Mouse (Mus musculus): ENCODE data around the gene Nim1k.
A peak's percentile ranks its signal among the peaks of the same experiment; 100 is the strongest.

The Nim1k gene

GRCm38 (mm10) chr13:119755681-119756471 is at the start of gene Nim1k:
TSS of gene Nim1k (minus strand) at chr13:119755882.
- peak; percentile 90 to 91 for DNase-seq

- no peak for DNase-seq
Observed at GRCm38 (mm10) chr13:119797656-119798055, 42.0 kb upstream of the Nim1k start.

DNA sequence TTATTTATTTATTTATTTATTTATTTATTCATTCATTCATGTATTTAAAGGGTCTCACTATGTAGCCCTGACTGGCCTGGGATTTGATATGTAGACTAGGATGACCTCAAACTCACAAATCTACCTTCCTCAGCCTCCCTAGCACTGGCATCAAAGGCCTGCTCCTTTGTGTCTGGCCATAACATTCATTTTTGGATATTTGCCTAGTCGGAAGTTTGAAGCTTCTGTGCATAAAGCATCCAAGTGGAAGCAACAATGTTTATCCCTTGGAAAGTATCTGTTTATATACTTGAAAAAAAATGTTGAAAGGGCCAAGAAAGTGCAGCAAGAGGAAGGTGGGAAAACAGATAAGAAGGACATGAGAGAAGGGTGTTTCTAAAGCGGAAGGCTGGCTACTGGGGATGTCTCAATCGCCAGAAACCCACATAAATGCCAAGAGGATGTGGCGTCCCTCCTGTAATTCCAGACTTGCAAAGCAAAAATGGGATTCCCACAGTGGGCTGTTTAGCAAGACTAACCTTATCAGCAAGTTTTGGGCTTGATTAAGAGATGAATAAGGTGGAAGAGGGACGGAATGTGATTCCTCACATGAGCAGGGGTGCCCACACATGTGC is 37.2 kb upstream of the Nim1k start:
- no peak for DNase-seq

DNA sequence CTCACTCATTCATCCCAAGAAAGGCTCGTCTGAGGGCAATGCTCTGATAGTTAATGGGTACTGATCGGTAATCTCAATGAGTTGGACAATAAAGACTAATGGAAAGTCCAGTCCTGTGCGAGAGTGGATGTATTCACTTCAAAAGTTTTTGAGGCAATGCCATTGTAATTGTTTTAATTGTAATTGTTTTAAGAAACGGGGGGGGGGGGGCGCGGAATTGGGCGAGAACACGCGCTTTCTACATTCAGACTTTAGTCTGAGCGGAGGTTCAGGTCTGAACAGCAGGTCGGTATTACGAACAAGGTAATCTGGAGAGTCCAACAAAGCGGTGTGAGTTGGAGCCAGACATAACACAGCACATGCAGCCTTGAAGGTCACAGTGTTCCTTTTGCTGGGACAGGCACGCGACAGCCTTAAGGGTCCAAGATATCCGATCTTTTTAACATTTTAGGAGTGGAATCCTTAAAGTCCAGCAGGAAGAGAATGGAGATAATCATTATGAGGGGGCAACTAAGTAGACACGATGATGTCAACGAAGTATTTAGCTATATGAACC is 36.0 kb upstream of the Nim1k start:
- DNase-seq, result peak; percentile 19 to 21

GRCm38 (mm10) chr13:119790761-119791579 is 35.3 kb upstream of the Nim1k start, which contains the start of gene Zfp131:
TSS of gene Zfp131 (minus strand) at chr13:119790889.
- DNase-seq, result peak; percentile 97 to 98

GRCm38 (mm10) chr13:119789851-119790717 is 34.4 kb upstream of the Nim1k start:
- peak; percentile 43 to 75 for DNase-seq

GRCm38 (mm10) chr13:119783581-119783980 is 27.9 kb upstream of the Nim1k start:
- no peak for DNase-seq

DNA sequence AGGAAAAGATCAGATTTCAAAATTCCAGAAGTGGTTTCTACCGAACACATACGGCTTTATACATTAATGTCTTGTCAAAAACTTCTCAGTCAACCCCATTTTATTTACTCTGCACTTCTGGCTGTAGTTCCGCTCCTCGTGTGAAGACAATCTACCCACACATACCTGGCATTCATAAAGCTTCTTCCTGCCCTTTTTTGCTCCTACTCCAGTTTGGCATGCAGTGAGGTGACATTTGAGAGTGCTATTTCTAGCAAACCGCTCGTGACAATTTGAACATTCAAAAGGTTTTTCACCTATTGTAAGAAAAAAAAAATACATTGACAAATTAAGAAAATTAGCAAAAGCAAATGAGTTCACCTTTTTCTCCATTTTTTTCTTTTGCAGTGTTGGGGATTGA is 12.9 kb upstream of the Nim1k start:
- no peak for DNase-seq

GRCm38 (mm10) chr13:119766480-119766879 is 10.8 kb upstream of the Nim1k start:
- no peak for DNase-seq

DNA sequence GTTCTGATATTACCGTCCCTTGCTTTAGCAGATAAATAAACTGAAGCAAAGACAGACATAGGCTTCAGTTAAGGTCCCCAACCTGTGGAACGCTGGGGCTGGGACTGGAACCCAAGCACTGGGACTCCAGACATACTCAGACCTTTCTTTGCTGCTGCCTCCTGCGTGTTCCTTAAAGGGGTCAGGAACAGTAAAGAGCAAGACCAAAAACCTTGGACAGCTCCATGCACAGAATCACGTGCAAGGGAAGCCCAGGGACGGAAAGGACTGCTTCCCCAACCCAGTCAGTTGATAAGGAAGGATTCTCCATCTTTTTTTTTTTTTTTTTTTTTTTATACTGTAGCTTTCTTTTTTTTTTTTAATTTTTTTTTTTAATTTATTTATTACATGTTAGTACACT is 1.1 kb upstream of the Nim1k start:
- DNase-seq, result peak in 1 of 2 experiments; percentile 29

DNA sequence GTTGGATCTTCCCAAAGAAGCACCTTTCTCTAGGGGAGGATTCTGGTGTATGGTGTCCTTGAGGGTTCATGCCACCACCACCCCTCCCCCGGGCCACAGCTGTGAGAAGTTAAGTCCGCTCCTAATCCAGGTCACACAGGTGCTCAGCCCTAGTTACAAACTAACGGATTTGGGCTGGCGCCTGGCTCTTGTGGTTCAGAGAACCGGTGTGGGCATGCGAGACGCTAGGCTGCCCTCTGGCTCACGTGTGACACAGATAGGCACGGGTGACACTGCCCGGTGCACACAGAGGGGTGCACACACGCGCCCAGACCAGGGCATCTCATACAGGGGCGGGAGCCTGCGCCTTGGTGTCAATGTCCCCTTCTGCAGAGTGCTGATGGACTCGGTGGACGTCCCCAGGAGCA is 538 bp downstream of the Nim1k start:
- peak; percentile 51 to 71 for DNase-seq

DNA sequence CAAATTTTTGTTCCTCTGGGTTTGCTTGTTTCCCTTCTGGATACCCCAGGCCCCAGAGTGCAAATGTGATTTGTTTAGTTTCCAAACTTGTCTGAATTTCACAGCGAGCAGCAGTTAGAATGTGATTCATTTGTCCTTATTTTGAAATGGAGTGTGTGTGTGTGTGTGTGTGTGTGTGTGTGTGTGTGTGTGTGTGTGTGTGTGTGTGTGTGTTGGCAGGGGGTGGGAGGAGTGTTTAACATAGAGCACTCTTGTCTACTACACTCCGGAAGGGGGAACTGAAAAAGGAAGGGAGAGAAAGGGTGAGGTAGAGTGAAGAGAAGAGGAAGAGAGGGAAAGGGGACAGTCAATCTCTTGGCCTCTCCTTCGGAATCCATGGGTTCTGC is 1.1 kb downstream of the Nim1k start:
- no peak for DNase-seq

DNA sequence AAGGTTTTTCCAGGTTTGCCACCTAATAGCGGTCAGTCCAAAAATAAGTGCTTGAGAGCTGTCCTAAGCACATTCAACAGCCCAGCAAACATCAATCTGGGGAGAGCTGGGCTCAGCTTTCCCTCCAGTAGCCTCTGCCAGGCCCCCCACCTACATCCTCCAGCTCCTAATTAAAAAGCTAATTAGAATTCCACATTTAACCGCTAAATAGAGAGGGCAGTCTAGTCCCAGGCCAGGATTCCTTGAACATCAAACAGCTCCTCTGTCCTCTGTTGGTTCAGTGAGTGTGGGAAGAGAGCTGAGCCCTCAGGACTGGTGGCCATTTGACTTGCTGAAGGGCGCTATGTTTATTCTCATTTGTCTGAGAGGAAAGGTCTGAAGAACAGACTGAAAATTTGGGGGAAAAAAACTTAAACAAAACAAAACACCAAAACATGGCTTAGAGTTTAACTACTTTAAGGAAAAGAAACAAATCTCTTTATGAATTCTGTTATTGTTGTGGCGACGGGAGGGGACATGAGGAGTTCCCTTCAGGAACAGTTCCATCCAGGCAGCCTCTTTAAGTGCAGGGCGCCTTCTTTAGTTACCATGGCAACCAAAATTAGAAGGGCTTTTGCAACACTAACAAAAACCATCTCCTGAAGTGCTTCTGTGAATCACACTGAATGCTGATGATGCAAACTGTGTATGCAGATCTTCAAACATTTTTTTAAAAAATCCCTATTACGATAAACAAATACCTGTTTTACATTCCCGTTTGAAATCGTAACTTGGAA is 1.6 kb downstream of the Nim1k start:
- no peak for DNase-seq

DNA sequence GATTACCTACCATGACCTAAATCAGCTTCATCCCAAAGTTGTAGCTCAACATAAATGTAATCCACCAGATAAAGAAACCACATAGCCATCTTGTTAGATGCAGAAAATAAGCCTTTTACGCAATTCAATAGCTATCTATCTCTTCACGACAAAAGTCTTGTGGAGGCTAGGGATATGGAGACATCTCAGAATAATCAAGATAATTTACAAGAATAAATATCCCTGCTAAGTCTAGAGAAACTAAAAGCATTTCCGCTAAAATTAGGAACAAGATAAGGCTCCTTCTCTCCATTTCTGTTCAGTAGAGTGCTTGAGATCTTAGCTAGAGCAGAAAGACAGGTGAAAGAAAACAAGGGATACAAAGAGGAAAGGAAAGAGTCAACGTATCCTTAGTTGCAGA is 8.8 kb downstream of the Nim1k start:
- DNase-seq, result no peak

DNA sequence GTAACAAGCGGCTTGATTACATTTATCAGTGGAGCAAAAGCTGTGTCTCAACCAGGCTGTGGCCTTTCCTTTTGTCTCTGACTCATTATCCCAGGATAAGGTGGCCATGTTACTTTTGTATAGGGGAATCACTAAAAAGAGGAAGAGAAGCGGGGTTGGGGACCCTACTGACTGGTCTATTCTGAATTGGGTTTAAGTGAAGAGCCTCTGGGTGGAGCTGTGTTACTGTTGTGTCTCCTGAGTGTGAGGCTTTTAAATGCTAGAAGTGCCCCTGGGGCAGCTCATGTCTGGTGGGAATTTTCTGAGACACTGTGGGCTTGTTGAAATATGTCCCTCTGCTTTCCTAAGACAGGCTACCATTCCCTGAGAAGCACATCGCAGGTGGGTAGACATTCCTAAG is 12.2 kb downstream of the Nim1k start:
- no peak for DNase-seq

GRCm38 (mm10) chr13:119742711-119743415 is 12.8 kb downstream of the Nim1k start:
- DNase-seq, result no peak

GRCm38 (mm10) chr13:119741390-119742237 is 14.1 kb downstream of the Nim1k start:
- DNase-seq, result peak in 1 of 2 experiments; percentile 8

GRCm38 (mm10) chr13:119731448-119731847 is 24.2 kb downstream of the Nim1k start:
- DNase-seq, result no peak

GRCm38 (mm10) chr13:119729406-119729805 is 26.3 kb downstream of the Nim1k start:
- DNase-seq, result no peak

All from kidney, postnatal 36 days (tissue).